Mouse (Mus musculus) embryo, embryonic 9.5 days (tissue): ENCODE measurements around the gene Otud1.
A peak's percentile ranks its signal among the peaks of the same experiment; 100 is the strongest.

Experiments
- DNase-seq: peaks from one replicate; pipeline ENCODE4 v3.0.0-alpha.2; 2017; ENCODE audit errors: extremely low spot score

The Otud1 gene

GRCm38 (mm10) chr2:19657158-19657874 lies at the start of gene Otud1:
Otud1 (plus strand) TSS chr2:19657752.
- peak; percentile 96 for DNase-seq

DNA sequence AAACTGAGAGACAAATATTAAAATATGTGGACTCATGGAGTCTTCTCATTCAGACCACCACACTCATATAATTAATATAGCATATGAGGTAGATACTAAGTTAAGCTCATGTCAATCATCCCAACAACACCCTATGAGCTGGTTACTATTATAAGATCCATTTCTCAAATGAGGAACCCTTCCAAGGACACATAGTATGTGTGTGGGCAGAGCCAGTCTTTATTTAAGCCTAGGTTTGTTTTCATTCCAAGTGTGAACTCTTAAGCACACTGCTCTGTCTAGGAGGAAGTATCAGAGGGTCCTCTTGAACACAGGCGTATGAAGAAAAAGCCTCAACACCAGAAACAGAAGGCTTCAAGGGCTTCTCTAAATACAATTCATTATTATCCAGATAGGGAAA lies 49.7 kb upstream of the Otud1 start:
- DNase-seq = no peak

DNA sequence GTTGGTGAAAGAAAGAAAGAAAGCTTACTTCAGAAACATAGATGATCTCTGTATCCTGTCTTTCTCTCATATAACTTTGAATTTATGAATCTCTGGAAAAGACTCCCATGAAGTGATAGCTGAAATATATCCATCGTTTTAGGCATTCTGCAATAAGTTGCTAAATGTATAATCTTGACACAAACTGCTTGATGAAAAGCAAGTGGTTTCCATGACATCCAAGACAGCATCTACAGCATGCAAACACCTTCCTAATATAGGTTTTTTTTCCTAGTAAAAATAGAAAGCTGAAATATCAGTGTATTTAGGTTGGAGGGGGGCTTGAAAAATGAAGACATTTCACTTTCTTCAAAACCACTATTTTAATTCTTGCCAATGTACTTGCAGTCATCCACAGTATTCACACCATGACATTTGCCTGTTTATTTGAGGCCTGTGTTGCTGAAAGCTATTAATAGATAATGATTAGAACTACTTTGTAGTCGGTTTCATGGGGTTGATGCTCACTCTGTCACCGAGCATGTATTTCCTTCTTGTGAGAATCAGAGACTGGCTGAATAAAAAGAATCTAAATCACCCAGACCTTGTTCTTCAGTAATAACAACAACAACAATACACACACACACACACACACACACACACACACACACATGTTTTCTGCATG lies 49.0 kb upstream of the Otud1 start:
- DNase-seq = no peak

GRCm38 (mm10) chr2:19622041-19622440 lies 35.5 kb upstream of the Otud1 start:
- DNase-seq = no peak

DNA sequence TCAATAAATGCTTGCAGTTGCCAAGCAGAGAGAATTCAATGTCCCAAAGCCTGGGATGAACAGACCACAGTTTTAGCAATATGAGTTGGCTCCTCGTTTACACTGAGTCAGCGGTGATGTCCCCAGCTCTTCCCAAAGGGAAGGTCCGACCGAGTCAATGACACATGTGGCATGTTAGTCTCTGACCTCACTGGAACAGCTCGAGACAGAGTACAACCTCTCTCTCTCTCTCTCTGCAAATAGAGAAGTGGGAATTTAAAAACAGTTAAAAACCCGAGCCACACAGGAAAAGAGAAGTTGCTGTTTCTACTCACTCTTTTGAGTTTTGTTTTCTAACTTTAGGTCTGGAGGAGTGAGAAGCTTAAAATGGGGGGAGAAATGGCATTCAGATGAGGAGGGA lies 30.5 kb upstream of the Otud1 start:
- DNase-seq = no peak

DNA sequence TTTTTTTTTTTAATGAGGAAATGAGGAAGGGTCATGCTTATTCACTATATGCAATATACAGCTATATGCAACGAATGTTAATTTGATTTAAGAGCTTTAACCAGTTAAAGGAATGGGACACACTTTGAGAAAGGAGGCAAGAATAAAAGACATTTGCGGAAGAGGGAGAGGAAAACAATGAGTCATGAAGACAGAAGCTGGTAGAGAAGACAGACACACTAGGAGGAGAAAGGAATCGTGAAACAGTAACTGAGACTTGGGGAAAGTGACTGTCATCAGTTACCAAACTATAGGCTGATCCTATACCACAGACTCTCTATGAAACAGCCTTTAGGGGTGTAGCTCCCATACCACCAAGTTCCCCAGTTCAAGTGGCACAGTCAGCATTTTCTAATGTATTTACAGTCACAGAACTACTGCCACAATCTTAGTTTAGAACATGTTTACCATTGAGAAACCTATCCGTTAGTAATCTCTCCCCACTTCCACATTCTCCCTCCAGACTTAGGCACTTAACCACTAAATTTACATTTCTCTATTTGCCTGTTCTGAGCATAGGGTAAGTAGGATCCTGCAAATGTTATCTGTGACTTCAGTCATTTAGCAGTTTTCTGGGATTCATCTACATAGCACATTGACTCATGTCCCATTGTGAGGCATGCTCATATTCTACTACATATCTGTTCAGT lies 29.5 kb upstream of the Otud1 start:
- DNase-seq = no peak

- DNase-seq = no peak
Measured at GRCm38 (mm10) chr2:19630544-19630943, 27.0 kb upstream of the Otud1 start.

DNA sequence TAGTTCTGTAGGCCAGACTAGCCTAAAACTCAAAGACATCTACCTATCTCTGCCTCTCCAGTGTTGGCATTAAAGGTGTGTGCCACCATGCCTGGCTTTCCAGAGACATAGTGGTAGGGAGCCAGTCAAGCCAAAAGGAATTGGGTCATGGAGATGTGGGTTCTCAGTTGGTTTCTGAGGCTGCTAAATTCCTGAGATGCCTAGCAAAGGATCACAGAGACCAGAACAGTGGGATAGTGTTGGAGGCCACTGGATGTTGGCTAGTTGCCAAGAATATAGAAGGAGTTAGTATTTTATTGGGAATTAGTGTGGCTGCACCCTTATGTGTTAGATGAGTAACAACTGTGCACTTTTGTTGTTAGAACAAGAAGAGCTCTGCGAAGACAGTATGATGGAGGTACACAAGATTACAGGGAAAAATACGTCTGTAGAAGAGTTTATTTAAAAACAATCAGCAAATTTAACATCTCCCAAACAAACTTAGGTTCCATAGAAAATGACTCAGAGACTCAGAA lies 24.1 kb upstream of the Otud1 start:
- DNase-seq = no peak

DNA sequence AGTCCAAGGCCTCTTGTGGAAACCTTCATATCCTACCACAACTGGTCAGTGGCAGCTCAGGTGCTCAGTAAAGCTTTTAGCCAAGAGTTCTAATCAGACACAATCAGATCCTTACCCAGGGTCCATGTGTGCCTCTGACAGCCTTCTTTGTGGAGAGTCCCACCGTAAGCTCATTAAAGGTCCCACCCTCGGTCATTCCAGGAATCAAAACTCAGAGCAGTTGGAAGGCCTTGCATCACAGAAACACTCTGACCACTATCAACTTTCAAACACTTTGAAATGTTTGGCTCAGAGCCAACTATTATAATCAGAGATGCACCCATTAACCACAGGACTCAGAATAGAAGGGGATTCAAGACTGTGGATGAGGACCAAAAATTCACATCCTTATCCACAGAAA lies 12.4 kb upstream of the Otud1 start:
- DNase-seq = no peak

GRCm38 (mm10) chr2:19646144-19646543 lies 11.4 kb upstream of the Otud1 start:
- DNase-seq = no peak

DNA sequence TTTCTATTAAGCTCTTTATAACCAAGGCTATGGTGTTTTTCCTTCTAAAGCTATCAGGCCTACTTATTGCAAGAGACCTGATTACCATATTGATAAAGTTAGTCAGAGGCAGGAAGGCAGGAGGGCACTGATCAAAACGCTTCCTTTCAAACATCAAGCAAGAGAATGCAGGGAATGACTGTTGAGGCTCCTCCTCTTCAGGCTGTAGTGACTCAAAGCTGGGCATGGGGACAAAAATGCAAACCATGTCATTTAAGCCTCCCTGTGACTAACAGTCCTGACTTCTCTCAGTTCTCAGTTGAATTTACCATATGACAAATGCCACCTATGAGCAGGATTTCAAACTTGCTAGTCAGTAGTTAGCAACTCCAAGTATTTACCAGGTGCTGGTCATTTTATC lies 10.6 kb upstream of the Otud1 start:
- DNase-seq = no peak

DNA sequence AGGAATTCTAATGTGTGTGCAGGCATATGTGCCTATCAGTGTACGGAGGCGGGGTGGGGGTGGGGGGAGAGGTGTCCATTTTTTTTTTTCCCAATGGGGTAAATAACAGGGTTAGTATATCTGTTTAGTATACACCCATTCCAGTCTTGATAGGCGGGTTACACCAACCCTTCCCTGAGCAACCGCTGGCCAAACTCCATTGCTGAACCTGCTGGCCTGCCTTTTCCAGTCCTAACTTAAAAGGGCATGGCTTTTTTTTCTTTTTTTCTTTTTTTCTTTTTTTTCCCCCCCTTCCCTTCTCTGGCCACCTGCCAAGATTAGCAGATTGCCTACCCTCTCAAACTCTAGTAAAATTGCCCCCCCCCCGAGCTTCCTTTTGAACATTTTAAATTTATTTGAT lies 1.1 kb upstream of the Otud1 start:
- DNase-seq = no peak

DNA sequence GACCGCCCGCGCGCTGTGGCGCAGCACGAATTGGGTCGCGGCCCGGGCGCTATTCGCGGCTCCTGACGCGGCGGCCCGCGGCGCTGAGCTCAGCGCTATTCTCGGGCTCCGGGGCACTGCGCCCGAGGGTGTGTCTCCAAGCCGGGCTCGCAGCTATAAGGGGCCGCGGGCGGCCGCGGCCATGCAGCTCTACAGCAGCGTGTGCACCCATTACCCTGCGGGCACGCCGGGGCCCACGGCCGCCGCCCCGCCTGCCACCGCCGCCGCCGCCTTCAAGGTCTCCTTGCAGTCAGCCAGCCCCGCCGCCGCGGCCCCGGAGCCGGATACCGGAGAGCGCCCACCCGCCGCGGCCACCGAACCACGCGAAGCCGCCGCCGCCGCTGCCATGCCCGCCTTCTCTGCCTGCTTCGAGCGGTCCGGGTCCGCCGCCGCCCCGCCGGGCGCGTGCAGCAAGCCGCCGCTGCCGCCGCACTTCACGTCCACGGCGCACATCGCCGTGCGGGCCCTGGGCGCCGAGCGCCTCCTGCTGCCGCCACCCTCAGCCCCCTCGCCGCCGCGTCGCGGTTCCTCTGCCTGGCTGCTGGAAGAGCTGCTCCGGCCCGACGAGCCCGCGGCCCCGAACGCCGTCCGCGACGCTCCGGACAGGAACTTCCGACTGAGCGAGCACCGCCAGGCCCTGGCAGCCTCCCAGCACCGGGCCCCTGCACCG lies 483 bp downstream of the Otud1 start:
- DNase-seq = no peak

- peak; percentile 33 for DNase-seq
Measured at GRCm38 (mm10) chr2:19658661-19659384, 1.3 kb downstream of the Otud1 start.

DNA sequence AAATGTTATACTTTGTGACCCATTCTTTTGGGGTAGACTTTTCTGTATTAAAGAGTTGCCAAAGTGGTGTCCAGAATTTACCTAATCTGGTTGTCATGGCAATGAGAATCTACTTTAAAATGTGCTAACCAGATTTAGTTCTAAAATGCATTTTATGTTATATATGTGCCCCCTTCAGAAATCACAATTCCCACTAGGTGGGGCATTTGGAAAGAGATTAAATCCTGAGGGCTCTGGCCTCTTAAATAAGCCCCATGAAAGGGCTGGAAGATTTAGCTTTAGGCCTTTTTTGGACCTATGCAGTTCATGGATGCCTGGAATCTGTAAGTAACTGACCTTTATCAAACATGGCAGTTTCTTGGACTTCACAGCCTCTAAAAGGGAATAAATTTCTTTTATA lies 3.3 kb downstream of the Otud1 start:
- no peak for DNase-seq

GRCm38 (mm10) chr2:19663146-19663848 lies 5.7 kb downstream of the Otud1 start:
- DNase-seq = no peak

DNA sequence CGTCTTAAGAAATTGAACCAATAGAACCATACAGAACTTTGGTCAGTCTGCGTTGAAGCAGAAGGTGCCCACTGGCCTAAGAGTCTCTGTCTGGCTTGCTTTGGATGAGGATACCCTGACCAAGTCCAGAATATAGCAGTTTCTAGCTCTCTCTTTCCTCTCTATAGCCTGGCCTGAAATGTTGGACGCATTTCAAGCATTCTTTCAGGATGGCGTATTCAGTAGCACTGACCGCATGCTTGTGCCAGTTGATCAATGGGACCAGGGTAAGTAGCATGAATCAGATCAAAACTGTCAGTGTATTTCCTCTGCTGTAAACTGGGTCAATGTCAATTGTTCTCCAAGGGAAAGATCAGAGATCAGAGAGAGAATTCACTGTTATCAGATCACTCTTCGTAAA lies 6.6 kb downstream of the Otud1 start:
- DNase-seq = no peak

- no peak for DNase-seq
Measured at GRCm38 (mm10) chr2:19664555-19665475, 7.3 kb downstream of the Otud1 start.

DNA sequence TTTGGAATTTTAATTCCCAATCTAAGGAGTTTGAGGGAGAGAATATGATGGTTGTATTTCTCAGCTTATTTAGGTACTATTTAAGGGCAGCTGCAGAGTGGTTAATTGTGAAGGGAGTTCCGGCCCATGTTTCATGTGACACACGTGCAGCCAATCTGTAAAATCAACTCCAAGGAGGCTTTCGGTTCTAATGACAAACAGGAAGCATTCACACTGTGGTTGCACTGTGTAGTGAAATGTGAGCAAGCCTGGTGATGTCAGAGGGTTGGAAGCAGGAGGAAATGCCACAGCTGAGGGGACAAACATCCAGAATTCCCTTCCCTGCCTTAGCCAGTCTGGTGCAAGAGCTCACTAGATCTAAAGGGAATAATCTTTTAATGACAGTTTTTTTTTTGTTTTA lies 8.3 kb downstream of the Otud1 start:
- DNase-seq = peak; percentile 13
